Mouse (Mus musculus): ENCODE results near the gene Dnajb13. TPM values are rescaled to one million over a fixed set of nuclear protein-coding genes. Genes with fewer than 3 reads are reported as not detected.
A peak's percentile ranks its signal among the peaks of the same experiment; 100 is the strongest.

Gene Dnajb13
- polyA plus RNA-seq, 1 experiment from 2014 or later, result 0.50 TPM

- Histone ChIP-seq H3K9ac (replicated peaks; ENCODE audit: low read length) (no peak overlapping the region), H3K27me3 (ENCODE audit: insufficient read depth, low read length) (no peaks in the 10 kb centered on the region), H3K4me1 (ENCODE audit: insufficient read depth, low read length) (peaks cover 11% of the 10 kb centered on the region; the same call in 1 of the 2 replicates), H3K36me3 (ENCODE audit: insufficient read depth, low read length) (peaks cover 17% of the 10 kb centered on the region), H3K4me2 (replicated peaks; ENCODE audit: low read depth, low read length) (no peak overlapping the region), H3K4me3 (ENCODE audit: low read length) (no peak overlapping the region), H3K27ac (ENCODE audit: low read length) (no peak overlapping the region), H3K9me3 (ENCODE audit: low read length) (no peaks in the 10 kb centered on the region)
- WGBS, result 93% methylated on average over 9 of the region's 9 CpGs
- ATAC-seq (ENCODE audit: low FRiP score, low TSS enrichment), result no peak
Observed at GRCm38 (mm10) chr7:100539516-100539915, 24.8 kb upstream of the Dnajb13 start.

DNA sequence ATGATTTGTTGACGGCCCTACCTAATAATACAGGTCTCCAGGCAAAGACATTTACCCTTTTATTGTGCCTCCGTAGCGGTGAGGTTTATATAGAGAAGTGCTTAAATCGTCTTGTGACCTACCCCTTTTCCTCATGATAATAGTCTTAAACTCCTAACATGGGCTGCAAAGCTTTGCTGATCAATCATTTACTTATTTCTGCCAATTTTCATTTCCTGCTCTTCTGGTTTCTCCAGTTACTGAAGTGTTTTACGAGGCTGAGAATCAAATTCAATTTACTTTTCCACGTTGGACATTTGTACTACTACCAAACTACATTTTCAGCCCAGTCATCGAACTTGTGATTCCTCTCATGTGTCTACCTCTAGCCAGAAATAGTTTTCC, 22.8 kb upstream of the Dnajb13 start:
- Histone ChIP-seq H3K9me3 (ENCODE audit: low read length) (no peaks in the 10 kb centered on the region), H3K36me3 (ENCODE audit: insufficient read depth, low read length) (peaks cover 17% of the 10 kb centered on the region), H3K27ac (ENCODE audit: low read length) (peak overlapping the region; percentile 91), H3K27me3 (ENCODE audit: insufficient read depth, low read length) (no peaks in the 10 kb centered on the region), H3K4me3 (ENCODE audit: low read length) (peak overlapping the region; percentile 75), H3K4me2 (replicated peaks; ENCODE audit: low read depth, low read length) (peak overlapping the region; percentile 69), H3K4me1 (ENCODE audit: insufficient read depth, low read length) (peaks cover 11% of the 10 kb centered on the region; the same call in 1 of the 2 replicates), H3K9ac (replicated peaks; ENCODE audit: low read length) (peak overlapping the region; percentile 80)
- no peak; the same call in 1 of the 2 replicates for ATAC-seq (ENCODE audit: low FRiP score, low TSS enrichment)
- WGBS, result 25% methylated on average over 7 of the region's 7 CpGs

DNA sequence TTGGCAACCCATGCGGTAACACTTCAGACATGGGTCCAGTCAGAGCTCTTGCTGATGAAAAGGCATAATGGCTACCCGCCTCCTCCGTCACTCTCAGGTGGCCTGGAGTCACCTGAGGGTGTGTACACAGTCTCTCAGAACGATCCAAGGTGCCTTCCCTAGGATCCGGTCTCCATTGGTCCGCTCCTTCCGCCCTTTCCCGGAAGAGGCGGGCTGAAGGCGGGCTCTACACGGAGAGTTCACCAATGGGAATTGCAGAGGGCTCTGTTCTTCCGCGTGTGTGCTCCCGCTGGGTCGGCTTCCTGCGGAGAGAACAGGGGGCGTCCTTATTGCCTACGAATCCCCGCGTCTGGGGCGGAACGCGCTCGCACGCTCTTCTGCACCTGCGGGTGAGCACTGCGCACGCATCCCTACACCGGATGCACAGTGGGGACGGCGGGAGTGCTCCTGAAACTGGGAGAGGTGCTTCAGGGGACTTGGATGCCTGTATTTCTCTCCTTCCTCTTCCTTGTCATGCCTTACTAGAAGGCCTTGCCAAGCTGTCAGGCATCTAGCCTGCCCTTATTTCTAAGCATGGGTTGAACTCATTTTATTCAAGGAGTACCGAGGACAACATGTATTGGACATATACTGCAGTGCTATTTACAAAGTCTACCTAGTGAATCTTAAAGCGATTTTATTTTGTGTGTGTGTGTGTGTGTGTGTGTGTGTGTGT, 22.2 kb upstream of the Dnajb13 start, which contains the start of gene Coa4:
Gene Coa4 (plus strand): TSS at position 268 of the 715 bp plus-strand sequence.
- peaks cover 11% of the 10 kb centered on the region; the same call in 1 of the 2 replicates for H3K4me1 ChIP-seq (ENCODE audit: insufficient read depth, low read length)
- under 1% methylated on average over 33 of the region's 33 CpGs for WGBS
- peak; percentile 99 for ATAC-seq (ENCODE audit: low FRiP score, low TSS enrichment)
- peak within 1 kb of the TSS; percentile 75 for H3K4me3 ChIP-seq (ENCODE audit: low read length)
- peaks cover 17% of the 10 kb centered on the region for H3K36me3 ChIP-seq (ENCODE audit: insufficient read depth, low read length)
- peak within 1 kb of the TSS; percentile 91 for H3K27ac ChIP-seq (ENCODE audit: low read length)
- H3K4me2 ChIP-seq (replicated peaks; ENCODE audit: low read depth, low read length), result peak within 1 kb of the TSS; percentile 69
- no peaks in the 10 kb centered on the region for H3K9me3 ChIP-seq (ENCODE audit: low read length)
- H3K9ac ChIP-seq (replicated peaks; ENCODE audit: low read length), result peak within 1 kb of the TSS; percentile 80
- no peaks in the 10 kb centered on the region for H3K27me3 ChIP-seq (ENCODE audit: insufficient read depth, low read length)

GRCm38 (mm10) chr7:100535831-100536230, 21.1 kb upstream of the Dnajb13 start:
- H3K4me2 ChIP-seq (replicated peaks; ENCODE audit: low read depth, low read length), result peak overlapping the region; percentile 69

DNA sequence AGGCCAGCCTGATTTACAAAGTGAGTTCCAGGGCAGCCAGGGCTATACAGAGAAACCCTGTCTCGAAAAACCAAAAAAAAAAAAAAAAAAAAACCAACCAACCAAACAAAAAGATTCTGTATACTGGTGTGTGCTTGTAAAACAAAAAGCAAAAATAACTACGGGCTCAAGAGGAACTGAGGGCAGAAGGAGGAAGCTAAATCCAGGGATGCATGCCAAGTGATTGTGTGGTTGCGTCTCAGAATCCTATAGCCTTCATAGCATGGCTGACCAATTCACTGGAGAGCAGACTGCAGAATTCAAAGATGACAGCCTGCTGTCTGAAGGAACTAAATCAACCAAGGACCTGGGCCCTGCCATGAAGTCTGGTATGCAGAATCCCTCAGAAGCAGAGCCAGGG, 19.5 kb upstream of the Dnajb13 start:
- Histone ChIP-seq H3K4me2 (replicated peaks; ENCODE audit: low read depth, low read length) (no peak overlapping the region), H3K9me3 (ENCODE audit: low read length) (no peaks in the 10 kb centered on the region), H3K9ac (replicated peaks; ENCODE audit: low read length) (no peak overlapping the region), H3K4me1 (ENCODE audit: insufficient read depth, low read length) (peaks cover 11% of the 10 kb centered on the region; the same call in 1 of the 2 replicates), H3K27me3 (ENCODE audit: insufficient read depth, low read length) (no peaks in the 10 kb centered on the region), H3K4me3 (ENCODE audit: low read length) (no peak overlapping the region), H3K27ac (ENCODE audit: low read length) (no peak overlapping the region), H3K36me3 (ENCODE audit: insufficient read depth, low read length) (peaks cover 5% of the 10 kb centered on the region)
- no peak for ATAC-seq (ENCODE audit: low FRiP score, low TSS enrichment)
- whole genome bisulfite sequencing, result 80% methylated on average over 3 of the region's 3 CpGs

More at GRCm38 (mm10) chr7:100535831-100536230, 21.1 kb upstream of the Dnajb13 start:
- Histone ChIP-seq H3K27ac (ENCODE audit: low read length) (no peak overlapping the region), H3K27me3 (ENCODE audit: insufficient read depth, low read length) (no peaks in the 10 kb centered on the region), H3K9ac (replicated peaks; ENCODE audit: low read length) (no peak overlapping the region), H3K4me3 (ENCODE audit: low read length) (no peak overlapping the region; the same call in 1 of the 2 replicates), H3K4me1 (ENCODE audit: insufficient read depth, low read length) (peaks cover 11% of the 10 kb centered on the region; the same call in 1 of the 2 replicates), H3K36me3 (ENCODE audit: insufficient read depth, low read length) (peaks cover 17% of the 10 kb centered on the region), H3K9me3 (ENCODE audit: low read length) (no peaks in the 10 kb centered on the region)
- 91% methylated on average over 2 of the region's 2 CpGs for WGBS
- no peak for ATAC-seq (ENCODE audit: low FRiP score, low TSS enrichment)

DNA sequence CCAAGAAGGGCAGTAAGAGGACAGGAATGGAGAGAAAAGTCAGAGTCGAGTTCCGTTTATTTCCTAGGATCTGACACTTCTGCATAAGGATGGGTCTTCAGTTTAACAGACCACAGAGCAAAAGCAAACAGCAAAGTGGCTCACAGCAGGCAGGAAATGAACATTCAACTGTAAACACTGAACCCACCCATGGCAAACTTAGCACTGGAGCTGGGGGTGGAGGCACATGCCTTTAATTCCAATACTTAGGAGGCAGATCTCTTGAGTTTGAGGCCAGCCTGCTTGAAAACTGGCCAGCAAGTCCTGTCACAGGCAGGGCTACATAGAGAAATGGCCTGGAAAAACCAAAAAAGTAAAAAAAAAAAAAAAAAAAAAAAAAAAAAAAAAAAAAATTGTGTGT, 18.7 kb upstream of the Dnajb13 start:
- Histone ChIP-seq H3K4me2 (replicated peaks; ENCODE audit: low read depth, low read length) (no peak overlapping the region), H3K27ac (ENCODE audit: low read length) (no peak overlapping the region), H3K36me3 (ENCODE audit: insufficient read depth, low read length) (no peaks in the 10 kb centered on the region), H3K27me3 (ENCODE audit: insufficient read depth, low read length) (no peaks in the 10 kb centered on the region), H3K4me1 (ENCODE audit: insufficient read depth, low read length) (peaks cover 11% of the 10 kb centered on the region; the same call in 1 of the 2 replicates), H3K9ac (replicated peaks; ENCODE audit: low read length) (no peak overlapping the region), H3K4me3 (ENCODE audit: low read length) (no peak overlapping the region), H3K9me3 (ENCODE audit: low read length) (no peaks in the 10 kb centered on the region)
- 63% methylated on average over 2 of the region's 2 CpGs for WGBS
- no peak for ATAC-seq (ENCODE audit: low FRiP score, low TSS enrichment)

- H3K9ac ChIP-seq (replicated peaks; ENCODE audit: low read length), result no peak overlapping the region
- H3K36me3 ChIP-seq (ENCODE audit: insufficient read depth, low read length), result no peaks in the 10 kb centered on the region
- H3K27me3 ChIP-seq (ENCODE audit: insufficient read depth, low read length), result no peaks in the 10 kb centered on the region
- H3K9me3 ChIP-seq (ENCODE audit: low read length), result no peaks in the 10 kb centered on the region
- H3K27ac ChIP-seq (ENCODE audit: low read length), result no peak overlapping the region
- no peak overlapping the region for H3K4me2 ChIP-seq (replicated peaks; ENCODE audit: low read depth, low read length)
- no peak for ATAC-seq (ENCODE audit: low FRiP score, low TSS enrichment)
- H3K4me1 ChIP-seq (ENCODE audit: insufficient read depth, low read length), result no peaks in the 10 kb centered on the region
- H3K4me3 ChIP-seq (ENCODE audit: low read length), result no peak overlapping the region
- whole genome bisulfite sequencing, result 94% methylated on average over 5 of the region's 5 CpGs
Observed at GRCm38 (mm10) chr7:100530766-100531165, 16.0 kb upstream of the Dnajb13 start.

DNA sequence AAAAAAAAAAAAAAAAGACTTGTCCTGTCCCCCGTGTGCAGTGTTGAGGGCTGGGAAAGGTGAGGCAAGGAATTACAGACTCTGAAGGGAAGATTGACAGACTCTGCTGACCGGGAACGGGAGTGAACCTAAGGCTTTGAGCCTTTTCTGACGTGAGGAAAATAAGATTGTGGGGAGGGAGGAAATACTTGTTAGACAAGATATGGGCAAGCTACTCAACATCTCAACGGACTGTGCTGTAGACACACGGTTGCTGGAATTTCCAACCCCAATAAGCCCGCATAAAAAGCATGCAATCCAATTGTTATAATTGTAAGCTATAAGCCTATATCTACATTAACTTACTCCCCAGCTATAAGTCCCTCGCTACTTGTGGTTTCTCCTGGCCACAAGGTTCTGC, 9.9 kb upstream of the Dnajb13 start:
- H3K4me1 ChIP-seq (ENCODE audit: insufficient read depth, low read length), result no peaks in the 10 kb centered on the region
- no peak overlapping the region for H3K4me3 ChIP-seq (ENCODE audit: low read length)
- no peak for ATAC-seq (ENCODE audit: low FRiP score, low TSS enrichment)
- no peaks in the 10 kb centered on the region for H3K36me3 ChIP-seq (ENCODE audit: insufficient read depth, low read length)
- H3K9ac ChIP-seq (replicated peaks; ENCODE audit: low read length), result no peak overlapping the region
- WGBS, result 64% methylated on average over 8 of the region's 8 CpGs
- no peaks in the 10 kb centered on the region for H3K9me3 ChIP-seq (ENCODE audit: low read length)
- no peak overlapping the region for H3K27ac ChIP-seq (ENCODE audit: low read length)
- H3K27me3 ChIP-seq (ENCODE audit: insufficient read depth, low read length), result no peaks in the 10 kb centered on the region
- no peak overlapping the region for H3K4me2 ChIP-seq (replicated peaks; ENCODE audit: low read depth, low read length)

DNA sequence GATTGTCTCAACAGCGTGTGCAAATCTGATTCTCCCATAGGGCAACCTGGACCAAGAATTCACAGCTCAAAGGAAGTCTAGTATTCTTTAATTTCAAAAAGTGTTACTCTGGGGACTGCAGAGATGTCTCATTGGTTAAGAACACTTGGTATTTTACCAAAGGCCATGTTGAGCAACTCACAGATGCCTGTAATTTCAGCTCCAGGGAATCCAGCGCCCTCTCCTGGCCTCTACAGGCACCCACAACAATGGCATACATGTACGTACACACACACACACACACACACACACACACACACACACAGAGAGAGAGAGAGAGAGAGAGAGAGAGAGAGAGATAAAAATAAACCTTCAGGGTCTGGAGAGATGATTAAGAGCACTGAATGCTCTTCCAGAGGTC, 7.5 kb upstream of the Dnajb13 start:
- no peaks in the 10 kb centered on the region for H3K9me3 ChIP-seq (ENCODE audit: low read length)
- no peak overlapping the region for H3K4me2 ChIP-seq (replicated peaks; ENCODE audit: low read depth, low read length)
- no peak overlapping the region for H3K27ac ChIP-seq (ENCODE audit: low read length)
- H3K27me3 ChIP-seq (ENCODE audit: insufficient read depth, low read length), result no peaks in the 10 kb centered on the region
- 74% methylated on average over 3 of the region's 3 CpGs for WGBS
- H3K9ac ChIP-seq (replicated peaks; ENCODE audit: low read length), result no peak overlapping the region
- H3K36me3 ChIP-seq (ENCODE audit: insufficient read depth, low read length), result no peaks in the 10 kb centered on the region
- H3K4me1 ChIP-seq (ENCODE audit: insufficient read depth, low read length), result no peaks in the 10 kb centered on the region
- H3K4me3 ChIP-seq (ENCODE audit: low read length), result no peak overlapping the region
- no peak for ATAC-seq (ENCODE audit: low FRiP score, low TSS enrichment)

DNA sequence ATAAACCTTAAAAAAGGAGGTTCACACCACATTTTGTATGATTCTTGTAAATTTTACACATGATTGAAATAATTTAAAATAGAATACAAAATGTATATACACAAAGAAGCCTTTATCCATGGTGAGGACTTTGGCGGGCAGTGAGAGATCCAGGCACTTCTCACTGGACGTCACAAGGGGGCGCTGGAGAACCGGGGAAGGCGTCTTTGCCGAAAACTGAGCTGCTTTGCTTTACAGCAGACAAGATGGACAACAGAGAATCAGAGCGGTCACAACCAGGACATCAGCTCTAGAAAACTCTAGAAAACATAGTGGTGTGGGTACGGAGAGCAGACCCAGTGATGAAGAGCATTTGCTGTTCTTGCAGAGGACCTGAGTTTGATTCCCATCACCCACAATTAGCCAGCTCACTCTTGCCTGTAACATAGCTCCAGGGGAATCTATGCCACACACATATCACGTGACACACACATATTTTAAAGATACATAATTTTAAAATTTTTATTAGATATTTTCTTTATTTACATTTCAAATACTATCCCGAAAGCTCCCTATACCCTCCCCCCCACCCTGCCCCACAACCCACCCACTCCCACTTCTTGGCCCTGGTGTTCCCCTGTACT, 6.0 kb upstream of the Dnajb13 start:
- H3K27ac ChIP-seq (ENCODE audit: low read length), result no peak overlapping the region
- H3K27me3 ChIP-seq (ENCODE audit: insufficient read depth, low read length), result no peaks in the 10 kb centered on the region
- no peaks in the 10 kb centered on the region for H3K4me1 ChIP-seq (ENCODE audit: insufficient read depth, low read length)
- no peaks in the 10 kb centered on the region for H3K9me3 ChIP-seq (ENCODE audit: low read length)
- H3K36me3 ChIP-seq (ENCODE audit: insufficient read depth, low read length), result no peaks in the 10 kb centered on the region
- peak; percentile 61 for ATAC-seq (ENCODE audit: low FRiP score, low TSS enrichment)
- no peak overlapping the region for H3K4me3 ChIP-seq (ENCODE audit: low read length)
- H3K9ac ChIP-seq (replicated peaks; ENCODE audit: low read length), result no peak overlapping the region
- no peak overlapping the region for H3K4me2 ChIP-seq (replicated peaks; ENCODE audit: low read depth, low read length)
- 20% methylated on average over 10 of the region's 10 CpGs for WGBS

All from kidney, embryonic 16.5 days (tissue).